Mouse (Mus musculus) embryonic facial prominence, embryonic 11.5 days (tissue): Measurements from ENCODE around the gene Crtc3. TPM values are rescaled to one million over a fixed set of nuclear protein-coding genes. Genes with fewer than 3 reads are reported as not detected.

Experiments
- ATAC-seq: fragments of 200-750 bp; cut with Nextera tagmentation; replicated peaks from 2 replicates; pipeline ENCODE4 v1.8.0; 2017; ENCODE audit warnings: low read depth; ENCODE audit not compliant: insufficient number of reproducible peaks, low FRiP score, low TSS enrichment
- DNase-seq: peaks from one replicate; pipeline ENCODE4 v3.0.0-alpha.2; 2015; ENCODE audit warnings: low spot score
- H3K27ac ChIP-seq: fragments of 300-500 bp; sonication (generic); replicated peaks from 2 replicates; pipeline ENCODE4 v1.5.1; 2014; ENCODE audit warnings: mild to moderate bottlenecking, low read depth, low read length, control low read depth
- H3K27me3 ChIP-seq: fragments of 300-500 bp; sonication (generic); 2 replicates; pipeline ENCODE4 v1.6.1; 2014; ENCODE audit warnings: mild to moderate bottlenecking, low read length, moderate library complexity, mixed read lengths; ENCODE audit not compliant: control insufficient read depth, insufficient read depth
- H3K36me3 ChIP-seq: fragments of 300-500 bp; sonication (generic); replicated peaks from 2 replicates; pipeline ENCODE4 v1.6.1; 2014; ENCODE audit warnings: low read depth, mild to moderate bottlenecking, low read length, moderate library complexity, mixed read lengths; ENCODE audit not compliant: control insufficient read depth, insufficient read depth
- H3K4me1 ChIP-seq: fragments of 300-500 bp; sonication (generic); 2 replicates; pipeline ENCODE4 v1.6.1; 2014; ENCODE audit warnings: low read length, mixed read lengths; ENCODE audit not compliant: control insufficient read depth, insufficient read depth
- H3K4me2 ChIP-seq: fragments of 300-500 bp; sonication (generic); 2 replicates; pipeline ENCODE4 v1.6.1; 2014; ENCODE audit warnings: low read depth, mild to moderate bottlenecking, control low read depth, low read length, moderate library complexity
- H3K4me3 ChIP-seq: fragments of 300-500 bp; sonication (generic); 2 replicates; pipeline ENCODE4 v1.5.1; 2014; ENCODE audit warnings: low read depth, low read length, control low read depth
- H3K9ac ChIP-seq: fragments of 300-500 bp; sonication (generic); replicated peaks from 2 replicates; pipeline ENCODE4 v1.6.1; 2014; ENCODE audit warnings: mild to moderate bottlenecking, control low read depth, low read length
- H3K9me3 ChIP-seq: fragments of 300-500 bp; sonication (generic); replicated peaks from 2 replicates; pipeline ENCODE4 v1.6.1; 2016; ENCODE audit warnings: mild to moderate bottlenecking, low read length, inconsistent platforms, mixed read lengths; ENCODE audit not compliant: control insufficient read depth
- WGBS: fragments of 180-500 bp; shearing (Covaris S2); extraction: QIAGEN DNeasy Blood & Tissue Kit; methylation state at CpG from one replicate; pipeline ENCODE4 v1.1.7; 2014; 5-methylcytosine and 5-hydroxymethylcytosine counted together
- polyA plus RNA-seq: library from polyadenylated mRNA; unstranded; fragments of >200 nt; fragmentation: Nextera tagmentation; extraction: Ambion mirVana; gene quantifications from 2 replicates; pipeline ENCODE4 v1.2.1, GENCODE M21; 2014

Gene Crtc3
- polyA plus RNA-seq, 1 experiment from 2014 or later: 8.4 TPM

- H3K36me3 ChIP-seq: no peaks in the 10 kb centered on the region; the same call in 1 of the 2 replicates
- no peak overlapping the region for H3K4me3 ChIP-seq
- ATAC-seq (no peak), DNase-seq (no peak)
- no peak overlapping the region for H3K27ac ChIP-seq
- H3K27me3 ChIP-seq: no peaks in the 10 kb centered on the region
- no peaks in the 10 kb centered on the region for H3K4me1 ChIP-seq
- H3K9ac ChIP-seq: no peak overlapping the region
- WGBS: 84% methylated on average over 9 of the region's 9 CpGs
- H3K9me3 ChIP-seq: no peaks in the 10 kb centered on the region
- H3K4me2 ChIP-seq: no peak overlapping the region
These were observed 28.1 kb upstream of the Crtc3 start for GRCm38 (mm10) chr7:80716758-80717157.

DNA sequence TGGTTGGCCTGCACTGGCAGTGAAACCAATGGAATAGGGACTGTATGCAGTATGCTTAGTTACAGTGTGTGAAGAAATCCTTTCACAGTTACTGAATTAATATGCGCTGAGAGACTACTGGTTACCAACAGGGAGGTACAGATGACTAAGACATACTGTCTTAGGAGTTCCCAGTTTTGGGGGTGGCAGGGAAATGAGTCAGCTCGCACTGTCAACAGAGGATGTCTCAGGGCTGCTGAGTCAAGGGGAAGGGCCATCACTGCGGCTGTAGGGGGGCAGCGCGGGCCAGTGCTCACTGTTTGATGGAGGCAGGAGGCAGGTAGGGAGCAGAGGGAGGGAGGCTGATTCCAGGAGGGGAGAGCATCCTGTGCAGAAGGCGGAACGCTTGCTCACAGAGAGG, 26.6 kb upstream of the Crtc3 start:
- Histone ChIP-seq H3K27me3 (no peaks in the 10 kb centered on the region), H3K9ac (no peak overlapping the region), H3K36me3 (no peaks in the 10 kb centered on the region; the same call in 1 of the 2 replicates), H3K4me1 (no peaks in the 10 kb centered on the region), H3K4me3 (no peak overlapping the region), H3K4me2 (no peak overlapping the region), H3K27ac (no peak overlapping the region), H3K9me3 (no peaks in the 10 kb centered on the region)
- DNase-seq (no peak), ATAC-seq (no peak)
- WGBS: 90% methylated on average over 7 of the region's 7 CpGs

- no peak overlapping the region for H3K4me2 ChIP-seq
- WGBS: 78% methylated on average over 8 of the region's 8 CpGs
- H3K27ac ChIP-seq: no peak overlapping the region
- no peaks in the 10 kb centered on the region for H3K27me3 ChIP-seq
- H3K9me3 ChIP-seq: no peaks in the 10 kb centered on the region
- H3K4me1 ChIP-seq: no peaks in the 10 kb centered on the region
- ATAC-seq (no peak), DNase-seq (no peak)
- no peak overlapping the region for H3K9ac ChIP-seq
- H3K4me3 ChIP-seq: no peak overlapping the region
- H3K36me3 ChIP-seq: no peaks in the 10 kb centered on the region
These were observed 22.8 kb upstream of the Crtc3 start for GRCm38 (mm10) chr7:80711496-80711895.

DNA sequence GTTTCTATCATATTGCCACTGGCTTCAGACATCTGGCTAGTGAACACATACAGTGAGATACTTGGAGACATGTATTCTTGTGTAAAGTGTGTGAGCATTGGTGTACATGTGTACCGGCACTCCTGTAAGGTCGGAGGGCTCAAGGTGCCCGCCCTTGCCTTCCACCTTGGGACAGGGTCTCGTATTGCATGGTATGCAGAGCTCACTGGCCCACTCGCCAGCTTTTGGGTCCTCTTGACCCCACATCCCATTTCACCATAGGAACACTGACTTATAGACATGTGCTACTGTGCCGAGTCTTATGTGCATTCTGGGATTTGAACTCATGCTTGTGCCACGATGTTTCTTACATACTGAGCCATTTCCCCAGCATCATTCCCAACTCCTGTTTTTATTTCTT, 21.7 kb upstream of the Crtc3 start:
- WGBS: 90% methylated on average over 7 of the region's 7 CpGs
- no peak for ATAC-seq
- Histone ChIP-seq H3K9me3 (no peaks in the 10 kb centered on the region), H3K27me3 (no peaks in the 10 kb centered on the region), H3K36me3 (no peaks in the 10 kb centered on the region), H3K4me3 (no peak overlapping the region), H3K27ac (no peak overlapping the region), H3K4me1 (no peaks in the 10 kb centered on the region), H3K9ac (no peak overlapping the region), H3K4me2 (no peak overlapping the region; the same call in 1 of the 2 replicates)
- DNase-seq: no peak

GRCm38 (mm10) chr7:80704066-80704465, 15.4 kb upstream of the Crtc3 start:
- Histone ChIP-seq H3K27me3 (no peaks in the 10 kb centered on the region), H3K27ac (no peak overlapping the region), H3K4me2 (no peak overlapping the region), H3K9me3 (no peaks in the 10 kb centered on the region), H3K4me3 (no peak overlapping the region), H3K9ac (no peak overlapping the region), H3K36me3 (no peaks in the 10 kb centered on the region), H3K4me1 (no peaks in the 10 kb centered on the region)
- DNase-seq (no peak), ATAC-seq (no peak)
- 87% methylated on average over 4 of the region's 4 CpGs for WGBS

DNA sequence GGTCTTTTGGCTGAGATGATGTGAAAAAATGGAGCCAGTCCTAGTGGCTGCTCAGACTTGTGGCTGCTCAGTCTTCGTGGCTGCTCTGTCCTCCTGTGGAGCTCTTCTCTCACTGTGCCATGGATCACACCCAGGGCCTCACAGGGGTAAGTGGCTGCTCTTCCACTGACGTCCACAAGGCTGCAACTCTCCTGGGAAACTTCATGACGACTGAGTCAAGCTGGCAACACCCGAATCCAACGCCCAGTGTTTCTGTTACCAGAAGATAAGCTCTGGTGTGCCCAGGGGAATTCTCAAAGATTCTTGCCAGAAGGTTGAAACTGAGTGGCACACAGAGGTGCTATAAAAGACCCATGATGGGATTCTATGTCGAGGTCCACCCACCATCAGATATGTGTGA, 13.8 kb upstream of the Crtc3 start:
- no peak for ATAC-seq
- H3K9ac ChIP-seq: no peak overlapping the region
- H3K27ac ChIP-seq: no peak overlapping the region
- no peaks in the 10 kb centered on the region for H3K27me3 ChIP-seq
- H3K4me2 ChIP-seq: no peak overlapping the region
- no peak for DNase-seq
- H3K4me3 ChIP-seq: no peak overlapping the region
- no peaks in the 10 kb centered on the region for H3K4me1 ChIP-seq
- H3K9me3 ChIP-seq: no peaks in the 10 kb centered on the region
- no peaks in the 10 kb centered on the region for H3K36me3 ChIP-seq
- 68% methylated on average over 6 of the region's 6 CpGs for WGBS

GRCm38 (mm10) chr7:80699709-80700108, 11.0 kb upstream of the Crtc3 start:
- H3K9me3 ChIP-seq: no peaks in the 10 kb centered on the region
- no peaks in the 10 kb centered on the region for H3K4me1 ChIP-seq
- no peak overlapping the region for H3K4me3 ChIP-seq
- ATAC-seq (no peak), DNase-seq (no peak)
- H3K27ac ChIP-seq: no peak overlapping the region
- no peak overlapping the region for H3K9ac ChIP-seq
- no peaks in the 10 kb centered on the region for H3K36me3 ChIP-seq
- H3K27me3 ChIP-seq: no peaks in the 10 kb centered on the region
- no peak overlapping the region for H3K4me2 ChIP-seq
- WGBS: 58% methylated on average over 8 of the region's 8 CpGs

DNA sequence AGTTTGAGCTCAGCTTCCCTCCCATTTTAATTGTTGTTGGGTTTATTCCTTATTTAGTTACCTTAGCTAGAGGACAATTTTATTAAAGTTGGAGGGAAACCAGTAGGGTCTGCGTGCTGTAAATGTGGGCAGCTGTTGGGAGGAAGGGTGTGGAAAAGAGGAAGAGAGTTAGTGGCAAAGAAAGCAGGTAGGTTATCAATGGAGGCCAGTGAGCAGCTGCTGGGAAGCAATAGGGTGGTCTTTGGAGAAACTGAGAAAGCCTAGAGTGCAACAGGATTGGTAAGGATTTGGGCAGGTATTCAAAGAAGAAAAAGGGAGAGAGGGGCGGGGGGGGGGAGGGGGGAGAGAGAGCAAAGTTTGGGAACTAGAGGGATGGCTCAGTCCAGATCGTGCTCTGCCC, 10.3 kb upstream of the Crtc3 start:
- Histone ChIP-seq H3K9me3 (no peaks in the 10 kb centered on the region), H3K4me2 (no peak overlapping the region), H3K36me3 (no peaks in the 10 kb centered on the region), H3K4me3 (no peak overlapping the region), H3K27ac (no peak overlapping the region), H3K4me1 (no peaks in the 10 kb centered on the region), H3K27me3 (no peaks in the 10 kb centered on the region), H3K9ac (no peak overlapping the region)
- DNase-seq (no peak), ATAC-seq (no peak)
- 75% methylated on average over 2 of the region's 3 CpGs for WGBS
